In genomic region chr11:103685261-103685736, GRCm38 (mm10) we compare ENCODE assay signal across 11 mouse cellular contexts. TPM values are rescaled to one million over a fixed set of nuclear protein-coding genes. Genes with fewer than 3 reads are reported as not detected.
DNase-seq lines count a peak whose midpoint lies in the region; TF ChIP-seq lines count a peak whose summit lies in the region.
"Had no signal": no experiment of that assay in that cellular context is flagged by ENCODE, and none has a peak within 500 bp of the region (broad histone marks: within the 10 kb centered on the region; RNA-seq: fewer than 3 reads in every experiment).

No protein-coding gene starts in this region.

- no peaks in the 10 kb centered on the region for H3K27me3 ChIP-seq in small intestine, adult 2 months (ENCODE audit: control insufficient read depth, insufficient read depth, low read length)
- H3K27me3 ChIP-seq: limb, embryonic 12.5 days had no signal

- H3K4me1 ChIP-seq in small intestine, adult 2 months (ENCODE audit: control insufficient read depth, insufficient read depth, insufficient read length, low read length), result peaks cover 14% of the 10 kb centered on the region; the same call in 1 of the 2 replicates
- H3K4me1 ChIP-seq: limb, embryonic 12.5 days had no signal

- peaks cover 77% of the 10 kb centered on the region for H3K36me3 ChIP-seq in small intestine, adult 2 months (ENCODE audit: control insufficient read depth, insufficient read depth, low read length)

- no peak overlapping the region for H3K4me3 ChIP-seq in left cerebral cortex, adult 2 months
- H3K4me3 ChIP-seq in small intestine, adult 2 months (ENCODE audit: low read depth, low read length), result no peak overlapping the region
- H3K4me3 ChIP-seq: limb, embryonic 12.5 days had no signal

- TF ChIP-seq POLR2A in small intestine, adult 2 months (IDR thresholded peaks at IDR 0.05; ENCODE audit: low read depth, low read length), result no peak

- intact Hi-C loops in left cerebral cortex, adult 2 months (cut with DNase I), result no loop called here

- DNase-seq in layer of hippocampus, adult 11-12 months (ENCODE audit: low spot score), result peak; percentile 67
- DNase-seq in layer of hippocampus, adult 9-10 months (ENCODE audit: low spot score), result no peak
- DNase-seq in brain, adult 2 months (ENCODE audit: low read depth, low spot score), result peak; percentile 83
- peak; percentile 34 to 53 for DNase-seq in left cerebral cortex, adult 2 months (ENCODE audit: extremely low spot score in 1 of 2, low spot score in 2 of 2)
- DNase-seq in embryo, embryonic 9.5 days (ENCODE audit: extremely low spot score), result no peak
- no peak for DNase-seq in cerebellum, adult 8-10 months
- DNase-seq: lung, postnatal 4 days had no signal

- peak overlapping the region; percentile 36; the same call in 1 of the 2 replicates for H3K27ac ChIP-seq in left cerebral cortex, adult 2 months
- H3K27ac ChIP-seq in small intestine, adult 2 months (ENCODE audit: insufficient read depth, low read depth, low read length), result peak overlapping the region; percentile 71; the same call in 1 of the 2 replicates
- H3K27ac ChIP-seq: limb, embryonic 12.5 days had no signal

- 64% methylated on average over 7 of the region's 7 CpGs for WGBS in small intestine, adult 2 months

- TF ChIP-seq CTCF in left cerebral cortex, adult 2 months (IDR thresholded peaks at IDR 0.05), result no peak
- TF ChIP-seq CTCF in small intestine, adult 2 months (IDR thresholded peaks at IDR 0.05; ENCODE audit: extremely low read depth, insufficient read length, insufficient replicate concordance, low read depth, low read length), result no peak

RNA-seq across cellular contexts. Expression of gene Gosr2, which starts 12.4 kb away (rescaled TPM):
- total RNA-seq in left cerebral cortex, adult 2 months (2021), result 10 to 100 TPM; 71.1 to 72.4 TPM
- 40.3 and 63.8 TPM in 2 replicates for polyA plus RNA-seq in small intestine, adult 2 months (2012; rRNA removed)

RNA-seq across cellular contexts. Expression of gene Rprml, which starts 35.9 kb away (rescaled TPM):
- 10 to 100 TPM; 92.5 to 92.7 TPM for total RNA-seq in left cerebral cortex, adult 2 months (2021)
- 1.3 and 2.9 TPM in 2 replicates for polyA plus RNA-seq in small intestine, adult 2 months (2012; rRNA removed)
- polyA plus RNA-seq: limb, embryonic 12.5 days had no signal

RNA-seq across cellular contexts. Expression of gene Lyzl6, which starts 46.6 kb away (rescaled TPM):
- total RNA-seq in left cerebral cortex, adult 2 months (2021), result not detected
- not detected in 2 replicates for polyA plus RNA-seq in small intestine, adult 2 months (2012; rRNA removed)
- polyA plus RNA-seq: cortical plate, adult 2 months; limb, embryonic 12.5 days; urinary bladder, adult 2 months had no signal

Comparison
In these comparisons a context has a peak if more than half of its experiments do, and no peak if none do; other contexts are left out.
1. DNase-seq: peak in layer of hippocampus, adult 11-12 months (single experiment), brain, adult 2 months (single experiment) and left cerebral cortex, adult 2 months (2 of 2); none in layer of hippocampus, adult 9-10 months (single experiment), embryo, embryonic 9.5 days (single experiment) and cerebellum, adult 8-10 months (single experiment).